Mouse (Mus musculus): ENCODE measurements around the gene Dtx2. TPM values are rescaled to one million over a fixed set of nuclear protein-coding genes. Genes with fewer than 3 reads are reported as not detected.
"Not testable (repeated sequence)": the region's sequence is repeated elsewhere in the genome, so short reads cannot be mapped to it uniquely, and the experiment has no call there.

Gene Dtx2
- polyA plus RNA-seq, 1 experiment from 2014 or later: 33.9 TPM

GRCm38 (mm10) chr5:136040210-136040609 lies 45.6 kb downstream of the Dtx2 start:
- Histone ChIP-seq H3K4me1 (peaks cover 15% of the 10 kb centered on the region), H3K36me3 (replicated peaks) (no peaks in the 10 kb centered on the region), H3K9me3 (no peaks in the 10 kb centered on the region), H3K27ac (0 out of 2 replicates have a peak overlapping the region, but pooled peaks have one; percentile 20), H3K4me3 (peak overlapping the region; percentile 26; the same call in 1 of the 2 replicates), H3K27me3 (ENCODE audit: poor library complexity, severe bottlenecking) (no peaks in the 10 kb centered on the region)
- WGBS: 49% methylated on average over 5 of the region's 5 CpGs
- DNase-seq (ENCODE audit: extremely low spot score, low spot score): no peak

GRCm38 (mm10) chr5:136041260-136041659 lies 46.7 kb downstream of the Dtx2 start:
- Histone ChIP-seq H3K27me3 (ENCODE audit: poor library complexity, severe bottlenecking) (no peaks in the 10 kb centered on the region), H3K4me3 (no peak overlapping the region), H3K27ac (no peak overlapping the region), H3K4me1 (peaks cover 25% of the 10 kb centered on the region), H3K36me3 (replicated peaks) (no peaks in the 10 kb centered on the region), H3K9me3 (no peaks in the 10 kb centered on the region)
- WGBS: 44% methylated on average over 2 of the region's 2 CpGs
- no peak for DNase-seq (ENCODE audit: extremely low spot score, low spot score)

- Histone ChIP-seq H3K27ac (no peak overlapping the region), H3K9me3 (no peaks in the 10 kb centered on the region), H3K4me3 (no peak overlapping the region), H3K27me3 (ENCODE audit: poor library complexity, severe bottlenecking) (no peaks in the 10 kb centered on the region), H3K4me1 (peaks cover 29% of the 10 kb centered on the region), H3K36me3 (replicated peaks) (no peaks in the 10 kb centered on the region)
- DNase-seq (ENCODE audit: extremely low spot score, low spot score): no peak
- WGBS: 92% methylated on average over 8 of the region's 8 CpGs
These were observed 47.1 kb downstream of the Dtx2 start for GRCm38 (mm10) chr5:136041666-136042065.

GRCm38 (mm10) chr5:136044865-136045264 lies 50.3 kb downstream of the Dtx2 start:
- Histone ChIP-seq H3K9me3 (no peaks in the 10 kb centered on the region), H3K4me3 (no peak overlapping the region), H3K27me3 (ENCODE audit: poor library complexity, severe bottlenecking) (no peaks in the 10 kb centered on the region), H3K36me3 (replicated peaks) (no peaks in the 10 kb centered on the region), H3K4me1 (peaks cover 32% of the 10 kb centered on the region), H3K27ac (no peak overlapping the region)
- DNase-seq (ENCODE audit: extremely low spot score, low spot score): no peak
- WGBS: 77% methylated on average over 13 of the region's 13 CpGs

- WGBS: 52% methylated on average over 9 of the region's 9 CpGs
- H3K27me3 ChIP-seq (ENCODE audit: poor library complexity, severe bottlenecking): no peaks in the 10 kb centered on the region
- H3K4me1 ChIP-seq: peaks cover 30% of the 10 kb centered on the region
- no peak overlapping the region for H3K4me3 ChIP-seq
- DNase-seq (ENCODE audit: extremely low spot score, low spot score): peak; percentile 38
- no peak overlapping the region for H3K27ac ChIP-seq
- H3K36me3 ChIP-seq (replicated peaks): no peaks in the 10 kb centered on the region
- H3K9me3 ChIP-seq: no peaks in the 10 kb centered on the region
These were observed 50.8 kb downstream of the Dtx2 start for GRCm38 (mm10) chr5:136045408-136045807.

GRCm38 (mm10) chr5:136045987-136046386 lies 51.4 kb downstream of the Dtx2 start:
- DNase-seq (ENCODE audit: extremely low spot score, low spot score): peak; percentile 87
- Histone ChIP-seq H3K4me1 (peaks cover 29% of the 10 kb centered on the region), H3K27ac (peak overlapping the region; percentile 49), H3K4me3 (no peak overlapping the region), H3K9me3 (no peaks in the 10 kb centered on the region), H3K27me3 (ENCODE audit: poor library complexity, severe bottlenecking) (no peaks in the 10 kb centered on the region), H3K36me3 (replicated peaks) (no peaks in the 10 kb centered on the region)
- 2% methylated on average over 10 of the region's 10 CpGs for WGBS

- H3K4me3 ChIP-seq; H3K36me3 ChIP-seq (replicated peaks); H3K9me3 ChIP-seq; DNase-seq (ENCODE audit: extremely low spot score, low spot score); H3K27me3 ChIP-seq (ENCODE audit: poor library complexity, severe bottlenecking); H3K27ac ChIP-seq: not testable (repeated sequence)
- peaks cover 48% of the 10 kb centered on the region for H3K4me1 ChIP-seq
These were observed 53.9 kb downstream of the Dtx2 start for GRCm38 (mm10) chr5:136048541-136048940.

- Histone ChIP-seq H3K9me3 (0 out of 2 replicates have a peak, but pooled peaks cover 3% of the 10 kb centered on the region), H3K27ac (peak overlapping the region; percentile 69), H3K36me3 (replicated peaks) (no peaks in the 10 kb centered on the region), H3K4me1 (peaks cover 48% of the 10 kb centered on the region), H3K27me3 (ENCODE audit: poor library complexity, severe bottlenecking) (no peaks in the 10 kb centered on the region), H3K4me3 (no peak overlapping the region)
- WGBS: 87% methylated on average over 6 of the region's 6 CpGs
- DNase-seq (ENCODE audit: extremely low spot score, low spot score): no peak
These were observed 55.3 kb downstream of the Dtx2 start for GRCm38 (mm10) chr5:136049926-136050325.

GRCm38 (mm10) chr5:136051231-136052085 lies 56.9 kb downstream of the Dtx2 start:
- no peaks in the 10 kb centered on the region for H3K36me3 ChIP-seq (replicated peaks)
- H3K27me3 ChIP-seq (ENCODE audit: poor library complexity, severe bottlenecking): no peaks in the 10 kb centered on the region
- 7% methylated on average over 10 of the region's 10 CpGs for WGBS
- DNase-seq (ENCODE audit: extremely low spot score, low spot score): peak; percentile 82
- H3K4me3 ChIP-seq: peak overlapping the region; percentile 34
- peaks cover 35% of the 10 kb centered on the region for H3K4me1 ChIP-seq
- H3K9me3 ChIP-seq: 0 out of 2 replicates have a peak, but pooled peaks cover 3% of the 10 kb centered on the region
- peak overlapping the region; percentile 93 for H3K27ac ChIP-seq

GRCm38 (mm10) chr5:136052861-136053655 lies 58.5 kb downstream of the Dtx2 start:
- 84% methylated on average over 8 of the region's 8 CpGs for WGBS
- DNase-seq (ENCODE audit: extremely low spot score, low spot score): no peak
- Histone ChIP-seq H3K4me3 (no peak overlapping the region), H3K27ac (peak overlapping the region; percentile 93), H3K9me3 (0 out of 2 replicates have a peak, but pooled peaks cover 3% of the 10 kb centered on the region), H3K36me3 (replicated peaks) (no peaks in the 10 kb centered on the region), H3K4me1 (peaks cover 38% of the 10 kb centered on the region), H3K27me3 (ENCODE audit: poor library complexity, severe bottlenecking) (no peaks in the 10 kb centered on the region)

- peaks cover 38% of the 10 kb centered on the region for H3K4me1 ChIP-seq
- WGBS: 93% methylated on average over 11 of the region's 11 CpGs
These were observed 59.9 kb downstream of the Dtx2 start, which contains the start of gene Upk3bl for GRCm38 (mm10) chr5:136054301-136055077. Gene Upk3bl, plus strand, starts transcription at chr5:136054492.

GRCm38 (mm10) chr5:136056062-136056461 lies 61.5 kb downstream of the Dtx2 start:
- H3K9me3 ChIP-seq: 0 out of 2 replicates have a peak, but pooled peaks cover 3% of the 10 kb centered on the region
- 51% methylated on average over 4 of the region's 4 CpGs for WGBS
- no peak overlapping the region for H3K4me3 ChIP-seq
- H3K36me3 ChIP-seq (replicated peaks): no peaks in the 10 kb centered on the region
- H3K27ac ChIP-seq: no peak overlapping the region
- peaks cover 10% of the 10 kb centered on the region for H3K27me3 ChIP-seq (ENCODE audit: poor library complexity, severe bottlenecking)
- no peak for DNase-seq (ENCODE audit: extremely low spot score, low spot score)
- peaks cover 38% of the 10 kb centered on the region for H3K4me1 ChIP-seq

More at GRCm38 (mm10) chr5:136054301-136055077, 59.9 kb downstream of the Dtx2 start, which contains the start of gene Upk3bl:
- H3K9me3 ChIP-seq: 0 out of 2 replicates have a peak, but pooled peaks cover 3% of the 10 kb centered on the region
- no peaks in the 10 kb centered on the region for H3K36me3 ChIP-seq (replicated peaks)
- H3K27ac ChIP-seq: peak within 1 kb of the TSS; percentile 93; the same call in 1 of the 2 replicates
- no peak within 1 kb of the TSS for H3K4me3 ChIP-seq
- peaks cover under 1% of the 10 kb centered on the region; the same call in 1 of the 2 replicates for H3K27me3 ChIP-seq (ENCODE audit: poor library complexity, severe bottlenecking)
- DNase-seq (ENCODE audit: extremely low spot score, low spot score): no peak

All from forebrain, embryonic 10.5 days (tissue).